In the genomic region with DNA sequence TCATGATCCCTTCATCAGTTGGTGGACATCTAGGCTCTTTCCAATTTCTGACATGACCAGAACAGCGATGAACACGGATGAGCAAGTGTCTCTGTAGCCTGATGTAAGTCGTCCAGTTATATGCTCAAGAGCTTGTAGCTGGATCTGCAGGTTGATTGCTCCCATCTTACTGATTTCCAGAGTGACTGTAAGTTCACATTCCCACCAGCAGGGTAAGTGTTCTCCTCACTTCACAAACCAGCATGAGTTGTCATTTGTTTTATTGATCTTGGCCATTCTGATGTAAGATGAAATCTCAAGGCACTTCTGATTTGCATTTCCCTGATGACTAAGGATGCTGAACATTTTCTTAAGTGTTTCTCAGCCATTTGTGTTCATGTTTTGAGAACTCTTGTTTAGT, we compare ENCODE assay signal across 32 mouse cellular contexts. TPM values are rescaled to one million over a fixed set of nuclear protein-coding genes. Genes with fewer than 3 reads are reported as not detected.
DNase-seq lines count a peak whose midpoint lies in the region; ATAC-seq and TF ChIP-seq lines count a peak whose summit lies in the region.
"Had no signal": no experiment of that assay in that cellular context is flagged by ENCODE, and none has a peak within 500 bp of the region (broad histone marks: within the 10 kb centered on the region; RNA-seq: fewer than 3 reads in every experiment).

No protein-coding gene starts in this region.

- POLR2A ChIA-PET in Patski (lab: Charles Lee), result no interaction called here

- ATAC-seq in Patski, result no peak
- ATAC-seq in frontal cortex, adult (ENCODE audit: low TSS enrichment), result no peak
- ATAC-seq: forebrain, embryonic 15.5 days; intestine, embryonic 15.5 days; midbrain, embryonic 16.5 days had no signal

- in situ Hi-C loops in Patski (cut with MboI; ENCODE audit: low pct_unique_long_range_greater_than_20kb), result no loop called here

- DNase-seq in heart, adult 11 months, result peak; percentile 1
- DNase-seq in heart, postnatal 4 days, result no peak
- DNase-seq in left cerebral cortex, adult 2 months (ENCODE audit: extremely low spot score in 1 of 2, low spot score in 2 of 2), result no peak
- DNase-seq in left cerebral cortex, postnatal 36 days (ENCODE audit: low spot score in 2 of 2), result no peak
- DNase-seq in 416B (ENCODE audit: low read depth) (peak; percentile 7), Patski (ENCODE audit: low read depth, low spot score) (no peak)
- DNase-seq in adrenal gland, adult 18-20 months (ENCODE audit: low spot score in 2 of 2), result no peak
- DNase-seq: adrenal gland, postnatal 14 days; B cell, adult 2 months; cerebellum, adult 8-10 months; gastrocnemius, postnatal 14 days; heart, postnatal 36 days; liver, embryonic 13.5 days; lung, postnatal 4 days; thymus, adult 18-20 months; thymus, postnatal 4 days had no signal

- H3K27ac ChIP-seq in left cerebral cortex, adult 2 months, result no peak overlapping the region
- H3K27ac ChIP-seq: forebrain, embryonic 15.5 days; heart, embryonic 15.5 days; hindbrain, embryonic 15.5 days; intestine, embryonic 15.5 days; liver, embryonic 13.5 days; lung, embryonic 15.5 days; neural tube, embryonic 13.5 days; stomach, embryonic 15.5 days had no signal

- CTCF ChIA-PET in Patski (lab: Charles Lee), result no interaction called here

- TF ChIP-seq CTCF in left cerebral cortex, adult 2 months (IDR thresholded peaks at IDR 0.05), result peak; percentile 13
- peak; percentile 28 for TF ChIP-seq CTCF in Patski (IDR thresholded peaks at IDR 0.05)

- H3K27me3 ChIP-seq in Patski, result no peaks in the 10 kb centered on the region
- H3K27me3 ChIP-seq: forebrain, embryonic 15.5 days; heart, embryonic 15.5 days; intestine, embryonic 15.5 days; liver, embryonic 13.5 days; lung, embryonic 15.5 days; stomach, embryonic 15.5 days had no signal

- intact Hi-C loops in left cerebral cortex, adult 2 months (cut with DNase I), result no loop called here
- intact Hi-C loops in left cerebral cortex, postnatal 36 days (cut with DNase I), result no loop called here

- H3K4me3 ChIP-seq in left cerebral cortex, adult 2 months, result no peak overlapping the region
- H3K4me3 ChIP-seq: forebrain, embryonic 15.5 days; heart, embryonic 15.5 days; hindbrain, embryonic 15.5 days; intestine, embryonic 15.5 days; liver, embryonic 13.5 days; lung, embryonic 15.5 days; myocyte; neural tube, embryonic 13.5 days; stomach, embryonic 15.5 days had no signal

RNA-seq across cellular contexts. Expression of a gene that starts 27.8 kb away (rescaled TPM):
- not detected for total RNA-seq in heart, postnatal 4 days (2021)
- not detected for total RNA-seq in left cerebral cortex, adult 2 months (2021)
- total RNA-seq in left cerebral cortex, postnatal 36 days (2021), result not detected
- polyA plus RNA-seq in Patski (2021), result 0.06 TPM
- not detected for total RNA-seq in adrenal gland, adult 18-20 months (2021)
- total RNA-seq: adrenal gland, postnatal 14 days; gastrocnemius, postnatal 14 days; heart, adult 8-10 months; heart, postnatal 36 days; layer of hippocampus, postnatal 14 days; megakaryocyte-erythroid progenitor cell, adult 5-6 weeks had no signal
- polyA plus RNA-seq: heart, embryonic 15.5 days; intestine, embryonic 15.5 days; kidney, embryonic 14.5 days; large intestine, adult 2 months; limb, embryonic 11.5 days; liver, embryonic 13.5 days; lung, embryonic 15.5 days; myocyte had no signal

Comparison
In these comparisons a context has a peak if more than half of its experiments do, and no peak if none do; other contexts are left out.
1. DNase-seq: peak in heart, adult 11 months (single experiment) and 416B (single experiment); none in heart, postnatal 4 days (single experiment), left cerebral cortex, adult 2 months (0 of 2), left cerebral cortex, postnatal 36 days (0 of 2), Patski (single experiment) and adrenal gland, adult 18-20 months (0 of 2).